Comparison of ENCODE assay signal across 10 mouse cellular contexts in the genomic region with DNA sequence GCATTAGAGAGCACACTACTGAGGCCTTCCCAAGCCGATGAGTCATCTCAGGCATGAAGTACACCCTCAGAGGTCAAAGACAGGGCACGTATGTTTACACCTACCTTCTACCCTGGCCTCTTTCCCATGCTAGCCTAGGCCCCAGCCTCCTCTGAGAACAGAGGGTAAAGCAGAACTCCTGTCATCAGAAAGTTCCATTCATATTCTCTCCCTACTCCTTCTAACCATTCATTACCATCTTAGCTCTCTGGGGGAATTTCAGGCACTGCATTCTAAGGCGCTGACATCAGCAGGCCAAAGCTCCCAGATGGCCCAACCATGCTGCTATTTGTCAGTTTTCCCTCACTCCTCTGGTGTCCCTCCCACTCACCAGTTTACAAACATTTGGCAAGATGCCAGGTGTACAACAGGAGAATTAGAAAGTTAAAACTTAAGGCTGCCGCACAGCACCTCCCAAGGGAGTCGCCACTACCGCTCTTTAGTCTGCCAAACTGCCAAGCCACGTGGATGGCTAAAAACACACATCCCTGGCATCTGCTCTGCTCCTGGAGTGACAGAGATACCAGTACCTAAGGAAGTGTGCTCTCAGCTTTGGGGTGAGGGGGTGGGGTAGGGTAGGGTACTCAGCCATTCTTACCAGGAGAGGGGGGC. TPM values are rescaled to one million over a fixed set of nuclear protein-coding genes. Genes with fewer than 3 reads are reported as not detected.
A peak's percentile ranks its signal among the peaks of the same experiment; 100 is the strongest.
DNase-seq lines count a peak whose midpoint lies in the region; ATAC-seq and TF ChIP-seq lines count a peak whose summit lies in the region.
"Had no signal": no experiment of that assay in that cellular context is flagged by ENCODE, and none has a peak within 500 bp of the region (broad histone marks: within the 10 kb centered on the region; RNA-seq: fewer than 3 reads in every experiment).

No protein-coding gene starts in this region.

- H3K36me3 ChIP-seq in kidney, embryonic 14.5 days (ENCODE audit: control insufficient read depth, insufficient read depth, low read length): peaks cover 98% of the 10 kb centered on the region
- peaks cover 94 to 99% of the 10 kb centered on the region in 2 experiments for H3K36me3 ChIP-seq in CH12.LX (replicated peaks in 1 of 2; ENCODE audit: control insufficient read depth in 1 of 2, insufficient read depth in 1 of 2, low read length in 1 of 2)
- peaks cover 76% of the 10 kb centered on the region for H3K36me3 ChIP-seq in forebrain, embryonic 16.5 days (ENCODE audit: control insufficient read depth, insufficient read depth)
- H3K36me3 ChIP-seq in kidney, embryonic 16.5 days (ENCODE audit: insufficient read depth, low read length): peaks cover 93% of the 10 kb centered on the region

- TF ChIP-seq RAD21 in CH12.LX (IDR thresholded peaks at IDR 0.05; ENCODE audit: low read depth, low read length): no peak

- no peak overlapping the region for H3K27ac ChIP-seq in kidney, embryonic 14.5 days (ENCODE audit: low read depth, low read length)
- H3K27ac ChIP-seq in CH12.LX (ENCODE audit: insufficient read depth, low read depth): peak overlapping the region; percentile 53
- no peak overlapping the region for H3K27ac ChIP-seq in forebrain, embryonic 16.5 days (ENCODE audit: low read length)
- no peak overlapping the region for H3K27ac ChIP-seq in kidney, embryonic 16.5 days (ENCODE audit: low read length)
- H3K27ac ChIP-seq: hindbrain, embryonic 15.5 days; neural tube, embryonic 12.5 days had no signal

- no peaks in the 10 kb centered on the region for H3K9me3 ChIP-seq in kidney, embryonic 14.5 days (ENCODE audit: control insufficient read depth, low read length)
- no peaks in the 10 kb centered on the region for H3K9me3 ChIP-seq in CH12.LX (replicated peaks; ENCODE audit: low read length)
- H3K9me3 ChIP-seq in forebrain, embryonic 16.5 days (ENCODE audit: control insufficient read depth, low read length): no peaks in the 10 kb centered on the region
- H3K9me3 ChIP-seq in kidney, embryonic 16.5 days (ENCODE audit: low read length): no peaks in the 10 kb centered on the region
- H3K9me3 ChIP-seq: hindbrain, embryonic 15.5 days; neural tube, embryonic 12.5 days had no signal

- H3K79me2 ChIP-seq in CH12.LX (replicated peaks; ENCODE audit: control insufficient read depth, extremely low read depth, insufficient read depth, poor library complexity, severe bottlenecking): peaks cover 13% of the 10 kb centered on the region

- no peak overlapping the region for H3K9ac ChIP-seq in kidney, embryonic 14.5 days (ENCODE audit: low read depth, low read length)
- no peak overlapping the region for H3K9ac ChIP-seq in CH12.LX (ENCODE audit: insufficient read depth, low read depth)
- no peak overlapping the region for H3K9ac ChIP-seq in forebrain, embryonic 16.5 days (replicated peaks; ENCODE audit: low read depth, low read length)
- no peak overlapping the region for H3K9ac ChIP-seq in kidney, embryonic 16.5 days (replicated peaks; ENCODE audit: low read length)
- H3K9ac ChIP-seq: hindbrain, embryonic 15.5 days; neural tube, embryonic 12.5 days had no signal

- no peak for ATAC-seq in kidney, embryonic 14.5 days (ENCODE audit: low FRiP score, low TSS enrichment)
- peak; percentile 34 for ATAC-seq in forebrain, embryonic 16.5 days
- 0 out of 2 replicates have a peak, but pooled peaks have one; percentile 21 for ATAC-seq in kidney, embryonic 16.5 days (ENCODE audit: low FRiP score, low TSS enrichment)

- H3K4me3 ChIP-seq in kidney, embryonic 14.5 days (ENCODE audit: low read length): no peak overlapping the region
- H3K4me3 ChIP-seq in CH12.LX (replicated peaks in 1 of 3; ENCODE audit: low read depth in 2 of 3, low read length in 2 of 3, poor library complexity in 1 of 3): no peak overlapping the region
- H3K4me3 ChIP-seq in forebrain, embryonic 16.5 days (replicated peaks; ENCODE audit: low read length): no peak overlapping the region
- H3K4me3 ChIP-seq in kidney, embryonic 16.5 days (ENCODE audit: low read length): no peak overlapping the region
- H3K4me3 ChIP-seq: hindbrain, embryonic 15.5 days; neural tube, embryonic 12.5 days had no signal

- no peak for TF ChIP-seq POLR2A in CH12.LX (IDR thresholded peaks at IDR 0.05; ENCODE audit: low read depth, low read length)

- peak; percentile 40 for DNase-seq in kidney, adult 11 months
- peak; percentile 57 for DNase-seq in CH12.LX (ENCODE audit: extremely low read depth)
- no peak for DNase-seq in c-Kit-positive CD71-positive TER-119-positive erythroid progenitor cells, embryonic 14.5 days (ENCODE audit: low spot score)
- DNase-seq in right cerebral cortex, postnatal 14 days: no peak
- DNase-seq in ovary, adult 18-20 months (ENCODE audit: low spot score): no peak

- 69% methylated on average over 7 of the region's 7 CpGs for WGBS in kidney, embryonic 14.5 days
- 44% methylated on average over 7 of the region's 7 CpGs for WGBS in forebrain, embryonic 16.5 days
- 51% methylated on average over 7 of the region's 7 CpGs for WGBS in kidney, embryonic 16.5 days

- in situ Hi-C loops in CH12.LX (cut with MboI; ENCODE audit: low pct_ligation_motif_present, low pct_unique_long_range_greater_than_20kb, low sequenced_read_pairs): no loop called here

- H3K4me1 ChIP-seq in kidney, embryonic 14.5 days (ENCODE audit: control insufficient read depth, insufficient read depth, low read length): peaks cover 12% of the 10 kb centered on the region; the same call in 1 of the 2 replicates
- H3K4me1 ChIP-seq in CH12.LX (ENCODE audit: control insufficient read depth in 1 of 2, insufficient read depth in 2 of 2): peaks cover 11 to 21% of the 10 kb centered on the region in 2 experiments
- H3K4me1 ChIP-seq in forebrain, embryonic 16.5 days (replicated peaks; ENCODE audit: control insufficient read depth, insufficient read depth, low read length): peaks cover 24% of the 10 kb centered on the region
- H3K4me1 ChIP-seq in kidney, embryonic 16.5 days (ENCODE audit: insufficient read depth, low read length): peaks cover 31% of the 10 kb centered on the region

- no peaks in the 10 kb centered on the region for H3K27me3 ChIP-seq in kidney, embryonic 14.5 days (ENCODE audit: control insufficient read depth, insufficient read depth, low read length)
- no peaks in the 10 kb centered on the region for H3K27me3 ChIP-seq in CH12.LX (replicated peaks)
- no peaks in the 10 kb centered on the region for H3K27me3 ChIP-seq in forebrain, embryonic 16.5 days (replicated peaks; ENCODE audit: control insufficient read depth, insufficient read depth, low read length)
- no peaks in the 10 kb centered on the region for H3K27me3 ChIP-seq in kidney, embryonic 16.5 days (ENCODE audit: insufficient read depth, low read length)
- H3K27me3 ChIP-seq: hindbrain, embryonic 15.5 days; neural tube, embryonic 12.5 days had no signal

- no peak for TF ChIP-seq CTCF in CH12.LX (conservative IDR thresholded peaks at IDR 0.05 in 1 of 2, IDR thresholded peaks at IDR 0.05 in 1 of 2; ENCODE audit: low read depth in 2 of 2, low read length in 2 of 2)

- no peak overlapping the region for H3K4me2 ChIP-seq in kidney, embryonic 14.5 days (replicated peaks; ENCODE audit: low read depth, low read length)
- no peak overlapping the region for H3K4me2 ChIP-seq in CH12.LX (ENCODE audit: insufficient read depth, low read depth, poor library complexity, severe bottlenecking)
- H3K4me2 ChIP-seq in forebrain, embryonic 16.5 days (ENCODE audit: low read length): no peak overlapping the region
- no peak overlapping the region for H3K4me2 ChIP-seq in kidney, embryonic 16.5 days (replicated peaks; ENCODE audit: low read depth, low read length)
- H3K4me2 ChIP-seq: hindbrain, embryonic 15.5 days; neural tube, embryonic 12.5 days had no signal

- dilution Hi-C loops in CH12.LX (cut with MboI; ENCODE audit: extremely low pct_ligation_motif_present, extremely low pct_unique_long_range_greater_than_20kb, low sequenced_read_pairs): no loop called here

- no peak for TF ChIP-seq EP300 in CH12.LX (IDR thresholded peaks at IDR 0.05; ENCODE audit: low read length)

TF ChIP-seq in CH12.LX, 34 proteins besides CTCF, POLR2A, EP300 and RAD21:
- TF ChIP-seq CHD2 (IDR thresholded peaks at IDR 0.05; ENCODE audit: low read length) (no peak), UBTF (IDR thresholded peaks at IDR 0.05; ENCODE audit: low read depth, low read length) (no peak)

RNA-seq across cellular contexts. Expression of gene Pigv, which starts 16.1 kb away (rescaled TPM):
- 12.6 and 16.9 TPM in 2 replicates for polyA plus RNA-seq in kidney, embryonic 14.5 days (2014; fragmentation: Nextera tagmentation; extraction: Ambion mirVana)
- total RNA-seq in CH12.LX (2012; rRNA removed) (3.7 and 4.3 TPM in 2 replicates), CH12.LX (2014; rRNA removed) (3.6 and 5.0 TPM in 2 replicates)
- polyA plus RNA-seq in CH12.LX (2012; ENCODE audit: insufficient read length, low read depth): 2.9 and 4.0 TPM in 2 replicates
- polyA plus RNA-seq in forebrain, embryonic 16.5 days (2015; fragmentation: Nextera tagmentation; extraction: Ambion mirVana): 14.7 and 15.5 TPM in 2 replicates
- polyA plus RNA-seq in kidney, embryonic 16.5 days (2015; fragmentation: Nextera tagmentation; extraction: Ambion mirVana): 19.2 and 22.7 TPM in 2 replicates

RNA-seq across cellular contexts. Expression of gene Zdhhc18, which starts 38.6 kb away (rescaled TPM):
- 3.0 and 4.2 TPM in 2 replicates for polyA plus RNA-seq in kidney, embryonic 14.5 days (2014; fragmentation: Nextera tagmentation; extraction: Ambion mirVana)
- total RNA-seq in CH12.LX (2012; rRNA removed): 20.1 and 24.3 TPM in 2 replicates
- 13.7 and 15.9 TPM in 2 replicates for total RNA-seq in CH12.LX (2014; rRNA removed)
- 31.0 and 31.8 TPM in 2 replicates for polyA plus RNA-seq in CH12.LX (2012; ENCODE audit: insufficient read length, low read depth)
- polyA plus RNA-seq in forebrain, embryonic 16.5 days (2015; fragmentation: Nextera tagmentation; extraction: Ambion mirVana): 3.5 and 4.5 TPM in 2 replicates
- 2.4 and 4.4 TPM in 2 replicates for polyA plus RNA-seq in kidney, embryonic 16.5 days (2015; fragmentation: Nextera tagmentation; extraction: Ambion mirVana)

Comparison
In these comparisons a context has a peak if more than half of its experiments do, and no peak if none do; other contexts are left out.
1. DNase-seq: peak in kidney, adult 11 months (single experiment) and CH12.LX (single experiment); none in c-Kit-positive CD71-positive TER-119-positive erythroid progenitor cells, embryonic 14.5 days (single experiment), right cerebral cortex, postnatal 14 days (single experiment) and ovary, adult 18-20 months (single experiment).